Mouse (Mus musculus) forebrain, postnatal 0 days (tissue): Measurements from ENCODE around the gene Gm40460. TPM values are rescaled to one million over a fixed set of nuclear protein-coding genes. Genes with fewer than 3 reads are reported as not detected.
"Not testable (repeated sequence)": the region's sequence is repeated elsewhere in the genome, so short reads cannot be mapped to it uniquely, and the experiment has no call there.

Source experiments
- ATAC-seq: fragments of 200-750 bp; cut with Nextera tagmentation; 2 replicates; pipeline ENCODE4 v1.8.0; 2017; ENCODE audit warnings: mild to moderate bottlenecking, moderate library complexity
- DNase-seq: peaks from one replicate; pipeline ENCODE4 v3.0.0-alpha.2; 2015
- H3K27ac ChIP-seq: fragments of 300-500 bp; sonication (generic); 2 replicates; pipeline ENCODE4 v1.5.1; 2014; ENCODE audit warnings: low read depth, mild to moderate bottlenecking, antibody characterized with exemption, low read length, moderate library complexity, mixed read lengths
- H3K27me3 ChIP-seq: fragments of 300-500 bp; sonication (generic); 2 replicates; pipeline ENCODE4 v1.6.1; 2014; ENCODE audit warnings: mild to moderate bottlenecking, low read length, mixed read lengths; ENCODE audit not compliant: insufficient read depth
- H3K36me3 ChIP-seq: fragments of 300-500 bp; sonication (generic); 2 replicates; pipeline ENCODE4 v1.6.1; 2014; ENCODE audit warnings: mild to moderate bottlenecking, moderate library complexity; ENCODE audit not compliant: insufficient read depth
- H3K4me1 ChIP-seq: fragments of 300-500 bp; sonication (generic); 2 replicates; pipeline ENCODE4 v1.6.1; 2014; ENCODE audit warnings: antibody characterized with exemption; ENCODE audit not compliant: insufficient read depth
- H3K4me2 ChIP-seq: fragments of 300-500 bp; sonication (generic); 2 replicates; pipeline ENCODE4 v1.6.1; 2014; ENCODE audit warnings: low read depth, mild to moderate bottlenecking, moderate library complexity
- H3K4me3 ChIP-seq: fragments of 300-500 bp; sonication (generic); 2 replicates; pipeline ENCODE4 v1.5.1; 2014; ENCODE audit warnings: low read depth, low read length, mixed read lengths
- H3K9ac ChIP-seq: fragments of 300-500 bp; sonication (generic); 2 replicates; pipeline ENCODE4 v1.6.1; 2014; ENCODE audit warnings: mild to moderate bottlenecking
- H3K9me3 ChIP-seq: fragments of 300-500 bp; sonication (generic); 2 replicates; pipeline ENCODE4 v1.6.1; 2016; ENCODE audit warnings: low read length
- CTCF ChIP-seq: sonication (generic); IDR thresholded peaks from 2 replicates; pipeline ENCODE4 v1.5.1; 2016; ENCODE audit warnings: antibody characterized with exemption, control low read depth, low read depth
- WGBS: fragments of 180-500 bp; shearing (Covaris S2); extraction: QIAGEN DNeasy Blood & Tissue Kit; methylation state at CpG from one replicate; pipeline ENCODE4 v1.1.7; 2014; 5-methylcytosine and 5-hydroxymethylcytosine counted together
- polyA plus RNA-seq: library from polyadenylated mRNA; unstranded; fragments of >200 nt; fragmentation: Nextera tagmentation; extraction: Ambion mirVana; gene quantifications from 2 replicates; pipeline ENCODE4 v1.2.1, GENCODE M21; 2015
- total RNA-seq: library from RNA; depleted of rRNA; stranded (reverse); fragments of >200 nt; gene quantifications from 2 replicates; pipeline ENCODE4 v1.2.3, GENCODE M21; 2014; rRNA removed

Gene Gm40460
- not detected in 2 replicates for total RNA-seq
- not detected in 2 replicates for polyA plus RNA-seq

GRCm38 (mm10) chr7:142240978-142241377, at the start of gene Gm40460:
Gene Gm40460, minus strand, starts transcription at chr7:142241078.
- Histone ChIP-seq H3K4me3 (no peak within 1 kb of the TSS), H3K9me3 (no peaks in the 10 kb centered on the region), H3K27ac (no peak within 1 kb of the TSS), H3K27me3 (no peaks in the 10 kb centered on the region), H3K36me3 (no peaks in the 10 kb centered on the region), H3K4me2 (no peak within 1 kb of the TSS), H3K4me1 (no peaks in the 10 kb centered on the region), H3K9ac (no peak within 1 kb of the TSS)
- ATAC-seq (no peak), DNase-seq (no peak)
- TF ChIP-seq CTCF, result no peak
- 55% methylated on average over 2 of the region's 2 CpGs for WGBS

- WGBS, result 84% methylated on average over 9 of the region's 9 CpGs
- H3K9ac ChIP-seq, H3K4me1 ChIP-seq, H3K27ac ChIP-seq, H3K4me3 ChIP-seq, ATAC-seq, H3K36me3 ChIP-seq, DNase-seq, H3K27me3 ChIP-seq, H3K9me3 ChIP-seq, H3K4me2 ChIP-seq: not testable (repeated sequence)
Measured at GRCm38 (mm10) chr7:142285910-142286612, 45.2 kb upstream of the Gm40460 start.

- peak overlapping the region; percentile 4; the same call in 1 of the 2 replicates for H3K27ac ChIP-seq
- peak overlapping the region; percentile 53; the same call in 1 of the 2 replicates for H3K9ac ChIP-seq
- H3K36me3 ChIP-seq, result no peaks in the 10 kb centered on the region
- H3K27me3 ChIP-seq, result no peaks in the 10 kb centered on the region
- TF ChIP-seq CTCF, result peak; percentile 54
- no peaks in the 10 kb centered on the region for H3K9me3 ChIP-seq
- ATAC-seq (peak; percentile 71), DNase-seq (no peak)
- H3K4me1 ChIP-seq, result 0 out of 2 replicates have a peak, but pooled peaks cover 3% of the 10 kb centered on the region
- peak overlapping the region; percentile 59 for H3K4me3 ChIP-seq
- peak overlapping the region; percentile 82 for H3K4me2 ChIP-seq
- WGBS, result 22% methylated on average over 23 of the region's 23 CpGs
Measured at GRCm38 (mm10) chr7:142285130-142285835, 44.4 kb upstream of the Gm40460 start.

- peak; percentile 81 for TF ChIP-seq CTCF
- WGBS, result under 1% methylated on average over 19 of the region's 19 CpGs
- ATAC-seq, result peak; percentile 90
- H3K4me1 ChIP-seq, result 0 out of 2 replicates have a peak, but pooled peaks cover 3% of the 10 kb centered on the region
- H3K27ac ChIP-seq, result peak overlapping the region; percentile 42
- no peaks in the 10 kb centered on the region for H3K9me3 ChIP-seq
- peak overlapping the region; percentile 82 for H3K4me2 ChIP-seq
- H3K36me3 ChIP-seq, result no peaks in the 10 kb centered on the region
- no peaks in the 10 kb centered on the region for H3K27me3 ChIP-seq
- peak overlapping the region; percentile 53 for H3K9ac ChIP-seq
- peak overlapping the region; percentile 59 for H3K4me3 ChIP-seq
- peak; percentile 95 for DNase-seq
Measured at GRCm38 (mm10) chr7:142284615-142285080, 43.8 kb upstream of the Gm40460 start.

GRCm38 (mm10) chr7:142284023-142284591, 43.2 kb upstream of the Gm40460 start:
- H3K4me3 ChIP-seq, result peak overlapping the region; percentile 59
- H3K9ac ChIP-seq, result peak overlapping the region; percentile 53
- DNase-seq (no peak), ATAC-seq (peak; percentile 63)
- H3K27ac ChIP-seq, result peak overlapping the region; percentile 42; the same call in 1 of the 2 replicates
- no peaks in the 10 kb centered on the region for H3K27me3 ChIP-seq
- TF ChIP-seq CTCF, result no peak; the same call in 1 of the 2 replicates
- H3K4me1 ChIP-seq, result 0 out of 2 replicates have a peak, but pooled peaks cover 3% of the 10 kb centered on the region
- peak overlapping the region; percentile 82 for H3K4me2 ChIP-seq
- no peaks in the 10 kb centered on the region for H3K36me3 ChIP-seq
- WGBS, result 2% methylated on average over 38 of the region's 38 CpGs
- H3K9me3 ChIP-seq, result no peaks in the 10 kb centered on the region

- not testable (repeated sequence) for H3K27ac ChIP-seq, H3K9ac ChIP-seq, ATAC-seq, H3K4me3 ChIP-seq, H3K27me3 ChIP-seq, H3K9me3 ChIP-seq, H3K4me1 ChIP-seq, H3K4me2 ChIP-seq, H3K36me3 ChIP-seq, DNase-seq
- 33% methylated on average over 2 of the region's 2 CpGs for WGBS
Measured at GRCm38 (mm10) chr7:142282847-142283246, 42.0 kb upstream of the Gm40460 start.
